Mouse (Mus musculus) C2C12 (cell line): ENCODE data around the gene Emc8.

Experiments
- CEBPB ChIP-seq: IDR thresholded peaks from one replicate; pipeline ENCODE4 v1.6.1; 2011; ENCODE audit warnings: low read depth, mild to moderate bottlenecking, control low read depth, moderate library complexity
- CTCF ChIP-seq: IDR thresholded peaks from one replicate; pipeline ENCODE4 v1.5.1; 2011; ENCODE audit not compliant: control insufficient read depth, insufficient read depth, insufficient read length
- MAX ChIP-seq: IDR thresholded peaks from one replicate; pipeline ENCODE4 v1.6.1; 2011; ENCODE audit warnings: mild to moderate bottlenecking, control low read depth
- MYOD1 ChIP-seq: IDR thresholded peaks from one replicate; pipeline ENCODE4 v1.6.1; 2011; ENCODE audit warnings: low read depth; ENCODE audit not compliant: control insufficient read depth, insufficient read length
- MYOG ChIP-seq: IDR thresholded peaks from one replicate; pipeline ENCODE4 v1.6.1; 2011; ENCODE audit not compliant: control insufficient read depth, insufficient read length; ENCODE audit errors: extremely low read depth
- USF1 ChIP-seq: IDR thresholded peaks from one replicate; pipeline ENCODE4 v1.6.1; 2011; ENCODE audit warnings: low read depth, mild to moderate bottlenecking, control low read depth, moderate library complexity

- TF ChIP-seq CTCF (no peak), MAX (no peak), MYOD1 (no peak), MYOG (no peak), USF1 (no peak), CEBPB (no peak)
These were observed 27.1 kb downstream of the Emc8 start for GRCm38 (mm10) chr8:120641245-120641644.
